Mouse (Mus musculus): ENCODE data around the gene Ankmy2. TPM values are rescaled to one million over a fixed set of nuclear protein-coding genes. Genes with fewer than 3 reads are reported as not detected.

Ankmy2 gene
- polyA plus RNA-seq (2012; rRNA removed), result 43.1 and 43.5 TPM in 2 replicates

DNA sequence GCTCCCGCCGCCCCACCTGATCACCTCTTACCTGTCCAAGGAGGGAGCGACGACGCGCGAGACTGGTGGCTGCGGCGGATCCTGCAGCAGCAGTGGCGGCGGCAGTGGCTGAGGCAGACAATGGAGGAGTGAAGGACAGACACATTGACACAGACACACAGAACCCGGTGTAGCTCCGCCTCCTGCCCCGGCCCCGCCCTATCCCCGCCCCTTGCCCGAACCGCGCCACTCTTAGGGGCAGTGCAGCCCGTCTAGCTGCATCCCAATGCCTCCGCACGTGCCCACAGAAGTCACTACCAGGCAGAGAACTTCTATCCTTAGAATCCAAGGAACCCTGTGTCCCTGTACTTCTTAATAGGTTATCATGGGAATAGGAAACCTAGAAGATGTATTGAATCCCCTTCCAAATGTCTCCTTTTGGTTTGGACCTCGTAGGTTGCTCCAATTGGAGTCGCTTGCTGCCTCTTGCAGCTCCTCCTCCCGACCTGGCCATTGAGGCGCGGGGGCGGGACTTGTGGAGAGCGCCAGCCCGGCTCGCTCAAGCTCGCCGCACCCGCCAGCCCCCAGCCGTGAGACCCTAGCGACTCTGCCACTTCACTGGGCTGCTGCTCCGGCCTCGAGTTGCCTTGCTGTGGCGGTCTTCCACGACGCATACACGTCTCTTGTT lies at the start of gene Ankmy2:
Ankmy2 (plus strand) TSS at position 478 of the 667 bp plus-strand sequence.
- Histone ChIP-seq H3K4me3 (ENCODE audit: insufficient read depth, low read length) (peak within 1 kb of the TSS; percentile 89), H3K27ac (ENCODE audit: insufficient read depth, low read length) (peak within 1 kb of the TSS; percentile 90), H3K4me1 (ENCODE audit: control insufficient read depth, insufficient read depth, low read length) (0 out of 2 replicates have a peak, but pooled peaks cover 1% of the 10 kb centered on the region)
- peak; percentile 86 for TF ChIP-seq POLR2A (IDR thresholded peaks at IDR 0.05; ENCODE audit: extremely low read depth, insufficient read depth, low read length)
- no peak for TF ChIP-seq CTCF (IDR thresholded peaks at IDR 0.05; ENCODE audit: extremely low read depth, insufficient read depth, low read length)

DNA sequence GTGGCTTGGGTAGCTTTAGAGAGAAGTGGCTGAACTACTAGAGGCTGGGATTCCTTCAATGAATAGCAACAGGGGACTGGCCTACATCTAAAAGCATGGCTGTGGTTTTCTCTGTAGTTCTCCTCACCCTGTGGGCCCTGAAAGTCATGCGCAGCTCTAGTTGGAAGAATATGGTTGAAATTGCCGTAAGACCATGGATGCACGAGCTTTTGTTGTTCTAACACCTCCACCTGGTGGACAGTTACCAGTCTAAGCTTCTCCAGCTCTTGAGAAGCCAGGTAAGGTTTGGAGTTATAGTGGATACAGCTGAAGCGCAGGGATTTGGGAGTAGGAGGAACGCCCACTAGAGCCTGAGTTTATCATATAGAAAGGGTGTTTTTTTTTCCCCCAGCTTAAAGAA lies 48.5 kb upstream of the Ankmy2 start:
- no peak overlapping the region for H3K27ac ChIP-seq (ENCODE audit: insufficient read depth, low read length)
- no peak overlapping the region for H3K4me3 ChIP-seq (ENCODE audit: insufficient read depth, low read length)
- H3K4me1 ChIP-seq (ENCODE audit: control insufficient read depth, insufficient read depth, low read length), result peaks cover 7% of the 10 kb centered on the region
- TF ChIP-seq CTCF (IDR thresholded peaks at IDR 0.05; ENCODE audit: extremely low read depth, insufficient read depth, low read length) (peak; percentile 22; the same call in 1 of the 2 replicates), POLR2A (IDR thresholded peaks at IDR 0.05; ENCODE audit: extremely low read depth, insufficient read depth, low read length) (no peak)

DNA sequence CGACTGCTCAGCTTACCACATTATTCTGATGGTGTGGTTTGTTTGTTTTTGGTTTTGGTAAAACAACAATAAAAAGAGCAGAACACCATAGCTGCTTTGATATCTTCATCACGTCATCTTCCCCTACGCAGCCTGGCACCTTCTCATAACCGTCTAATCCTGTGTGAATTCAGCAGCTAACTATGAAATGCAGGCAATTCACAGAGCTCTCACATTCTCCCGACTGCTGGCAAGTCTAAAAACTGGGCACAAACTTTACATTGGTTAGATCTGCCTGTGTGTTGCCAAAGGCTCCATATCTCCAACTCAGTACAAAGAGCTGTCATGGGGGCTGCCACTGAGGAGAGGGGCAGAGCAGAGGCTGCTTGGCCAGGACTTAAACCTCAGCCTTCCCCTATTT lies 46.5 kb upstream of the Ankmy2 start:
- Histone ChIP-seq H3K27ac (ENCODE audit: insufficient read depth, low read length) (no peak overlapping the region), H3K4me3 (ENCODE audit: insufficient read depth, low read length) (no peak overlapping the region), H3K4me1 (ENCODE audit: control insufficient read depth, insufficient read depth, low read length) (peaks cover 3% of the 10 kb centered on the region; the same call in 1 of the 2 replicates)
- no peak for TF ChIP-seq CTCF (IDR thresholded peaks at IDR 0.05; ENCODE audit: extremely low read depth, insufficient read depth, low read length)
- no peak for TF ChIP-seq POLR2A (IDR thresholded peaks at IDR 0.05; ENCODE audit: extremely low read depth, insufficient read depth, low read length)

DNA sequence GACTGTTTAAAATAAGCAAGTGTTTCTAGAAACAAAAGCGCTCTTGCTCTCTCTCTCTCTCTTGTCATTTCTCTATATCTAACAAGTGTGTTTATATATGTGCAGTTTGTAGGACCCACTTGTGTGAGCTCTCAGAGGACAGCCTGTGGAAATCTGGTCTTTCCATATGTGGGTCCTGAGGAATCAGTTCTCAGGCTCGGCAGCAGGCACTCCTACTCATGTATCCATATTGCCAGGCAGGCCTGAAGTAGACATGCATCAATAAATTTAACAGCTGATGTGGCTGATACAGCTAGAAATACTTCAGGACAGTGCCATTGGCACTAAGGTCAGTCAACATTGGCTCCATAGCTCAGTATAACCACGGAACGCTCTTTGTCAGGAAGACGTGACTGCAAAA lies 45.8 kb upstream of the Ankmy2 start:
- TF ChIP-seq POLR2A (IDR thresholded peaks at IDR 0.05; ENCODE audit: extremely low read depth, insufficient read depth, low read length), result no peak
- no peak for TF ChIP-seq CTCF (IDR thresholded peaks at IDR 0.05; ENCODE audit: extremely low read depth, insufficient read depth, low read length)
- Histone ChIP-seq H3K4me1 (ENCODE audit: control insufficient read depth, insufficient read depth, low read length) (peaks cover 3% of the 10 kb centered on the region; the same call in 1 of the 2 replicates), H3K4me3 (ENCODE audit: insufficient read depth, low read length) (no peak overlapping the region), H3K27ac (ENCODE audit: insufficient read depth, low read length) (no peak overlapping the region)

DNA sequence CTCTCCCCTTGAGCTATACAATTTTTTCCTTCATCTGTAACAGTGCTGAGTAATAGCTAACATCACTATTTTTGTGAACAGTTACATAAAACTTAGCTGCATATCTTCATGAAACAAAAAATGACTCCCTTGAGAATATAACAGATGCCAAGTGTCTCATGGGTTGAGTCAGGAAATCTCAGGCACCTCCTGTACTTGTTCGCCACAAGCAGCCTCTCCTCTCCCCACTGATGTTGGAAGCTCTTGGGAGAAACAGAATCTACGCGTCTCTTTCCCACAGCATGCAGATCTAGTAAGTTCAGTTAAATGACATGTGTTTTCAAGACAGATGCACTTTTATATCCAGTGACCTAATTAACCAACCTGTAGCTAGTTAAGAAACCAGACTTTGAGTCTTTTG lies 44.8 kb upstream of the Ankmy2 start:
- Histone ChIP-seq H3K4me3 (ENCODE audit: insufficient read depth, low read length) (no peak overlapping the region), H3K4me1 (ENCODE audit: control insufficient read depth, insufficient read depth, low read length) (peaks cover 3% of the 10 kb centered on the region; the same call in 1 of the 2 replicates), H3K27ac (ENCODE audit: insufficient read depth, low read length) (no peak overlapping the region)
- TF ChIP-seq POLR2A (IDR thresholded peaks at IDR 0.05; ENCODE audit: extremely low read depth, insufficient read depth, low read length) (no peak), CTCF (IDR thresholded peaks at IDR 0.05; ENCODE audit: extremely low read depth, insufficient read depth, low read length) (no peak)

DNA sequence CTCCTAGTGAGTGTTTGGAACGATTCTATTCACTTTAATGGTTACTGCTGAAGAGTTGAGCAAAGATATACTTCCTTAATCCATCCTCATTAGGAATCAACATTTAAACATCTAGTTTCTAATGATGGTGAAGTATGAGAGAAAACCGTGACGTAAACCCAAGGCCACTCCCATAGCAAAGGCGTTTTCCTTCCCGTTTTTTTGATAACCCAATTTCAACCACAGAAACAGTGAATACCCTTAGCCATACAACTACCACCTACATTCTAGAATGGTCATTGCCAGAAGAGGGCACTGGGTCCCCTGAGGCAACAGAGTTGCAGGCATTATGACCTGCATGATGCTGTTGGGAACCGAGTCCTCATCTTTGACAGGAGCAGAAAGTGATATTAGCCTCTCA lies 39.8 kb upstream of the Ankmy2 start:
- Histone ChIP-seq H3K4me3 (ENCODE audit: insufficient read depth, low read length) (no peak overlapping the region), H3K27ac (ENCODE audit: insufficient read depth, low read length) (no peak overlapping the region), H3K4me1 (ENCODE audit: control insufficient read depth, insufficient read depth, low read length) (no peaks in the 10 kb centered on the region)
- TF ChIP-seq POLR2A (IDR thresholded peaks at IDR 0.05; ENCODE audit: extremely low read depth, insufficient read depth, low read length) (no peak), CTCF (IDR thresholded peaks at IDR 0.05; ENCODE audit: extremely low read depth, insufficient read depth, low read length) (no peak)

DNA sequence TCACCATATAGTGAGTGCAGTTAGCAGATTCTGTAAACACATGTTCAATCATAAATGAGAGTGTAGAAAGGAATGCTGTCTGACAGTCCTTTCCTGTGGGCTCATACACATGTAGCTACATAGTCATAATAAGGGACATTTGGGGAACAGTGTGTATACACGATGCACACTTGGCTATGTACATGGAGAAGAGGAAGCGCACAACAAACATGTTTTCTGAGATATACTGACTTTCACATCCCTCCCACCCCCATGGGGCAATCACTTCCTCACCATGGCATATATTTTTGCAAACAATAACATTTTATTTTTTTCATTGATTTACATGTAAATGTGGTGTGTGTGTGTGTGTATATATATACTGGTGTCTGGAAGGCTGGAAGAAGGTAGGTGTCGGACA lies 37.7 kb upstream of the Ankmy2 start:
- Histone ChIP-seq H3K4me1 (ENCODE audit: control insufficient read depth, insufficient read depth, low read length) (no peaks in the 10 kb centered on the region), H3K27ac (ENCODE audit: insufficient read depth, low read length) (no peak overlapping the region), H3K4me3 (ENCODE audit: insufficient read depth, low read length) (no peak overlapping the region)
- TF ChIP-seq CTCF (IDR thresholded peaks at IDR 0.05; ENCODE audit: extremely low read depth, insufficient read depth, low read length) (no peak), POLR2A (IDR thresholded peaks at IDR 0.05; ENCODE audit: extremely low read depth, insufficient read depth, low read length) (no peak)

DNA sequence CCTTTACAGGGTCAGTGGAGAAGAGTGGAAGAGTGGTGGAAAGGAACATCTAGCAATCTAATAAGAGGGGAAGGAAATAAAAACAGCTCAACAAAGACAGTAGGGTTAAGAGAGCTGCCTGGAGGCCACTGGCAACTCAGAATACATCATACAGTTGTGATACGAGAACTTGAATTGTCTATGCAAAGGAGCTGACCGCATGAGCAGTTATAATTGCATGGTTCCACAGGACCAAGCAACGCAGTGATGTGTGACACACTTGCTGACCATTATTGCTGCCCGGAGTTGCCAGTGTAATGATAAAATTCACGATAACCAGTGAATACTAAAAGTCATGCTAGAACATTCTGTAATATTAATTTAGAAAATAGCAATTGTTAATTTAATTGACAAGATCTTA lies 30.9 kb upstream of the Ankmy2 start:
- H3K4me1 ChIP-seq (ENCODE audit: control insufficient read depth, insufficient read depth, low read length), result no peaks in the 10 kb centered on the region
- H3K27ac ChIP-seq (ENCODE audit: insufficient read depth, low read length), result no peak overlapping the region
- H3K4me3 ChIP-seq (ENCODE audit: insufficient read depth, low read length), result no peak overlapping the region
- TF ChIP-seq CTCF (IDR thresholded peaks at IDR 0.05; ENCODE audit: extremely low read depth, insufficient read depth, low read length), result no peak
- no peak for TF ChIP-seq POLR2A (IDR thresholded peaks at IDR 0.05; ENCODE audit: extremely low read depth, insufficient read depth, low read length)

DNA sequence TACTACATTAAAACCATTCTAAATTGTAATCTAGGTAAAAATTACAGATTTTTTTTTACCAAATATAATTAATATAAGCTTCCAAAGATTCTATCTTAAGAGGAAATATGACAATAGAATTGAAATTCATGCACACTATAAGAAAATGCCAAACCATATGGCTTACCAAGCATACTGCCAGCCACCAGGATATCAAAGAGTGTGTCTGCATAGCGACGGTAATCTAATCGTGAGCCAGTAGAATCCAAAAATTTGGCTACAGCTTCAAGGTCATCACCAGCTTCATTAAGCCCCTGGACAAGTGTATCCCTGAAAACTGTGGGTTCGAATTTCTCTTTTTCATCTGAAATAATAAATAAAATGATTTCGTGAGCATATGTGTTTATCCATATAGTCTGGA lies 27.1 kb upstream of the Ankmy2 start:
- Histone ChIP-seq H3K27ac (ENCODE audit: insufficient read depth, low read length) (no peak overlapping the region), H3K4me1 (ENCODE audit: control insufficient read depth, insufficient read depth, low read length) (no peaks in the 10 kb centered on the region), H3K4me3 (ENCODE audit: insufficient read depth, low read length) (no peak overlapping the region)
- TF ChIP-seq CTCF (IDR thresholded peaks at IDR 0.05; ENCODE audit: extremely low read depth, insufficient read depth, low read length), result no peak
- TF ChIP-seq POLR2A (IDR thresholded peaks at IDR 0.05; ENCODE audit: extremely low read depth, insufficient read depth, low read length), result no peak

DNA sequence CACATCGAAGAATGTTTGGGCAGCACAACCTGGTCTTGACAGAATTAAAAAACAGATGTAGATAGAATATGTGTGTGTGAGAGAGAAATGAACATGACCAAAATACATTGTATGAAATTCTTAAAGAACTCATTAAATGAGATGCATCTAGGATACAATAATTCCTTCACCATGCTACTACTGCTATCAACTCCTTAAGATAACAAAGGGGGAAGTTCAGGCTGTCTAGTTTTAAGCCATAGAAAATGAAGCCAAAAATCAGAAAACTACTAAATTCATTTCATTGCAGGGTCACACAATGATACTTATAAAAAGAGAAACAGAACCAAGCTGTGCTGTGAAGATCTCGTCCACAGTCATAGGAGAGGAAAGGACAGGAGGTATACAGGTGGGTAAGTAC lies 24.7 kb upstream of the Ankmy2 start:
- no peak for TF ChIP-seq CTCF (IDR thresholded peaks at IDR 0.05; ENCODE audit: extremely low read depth, insufficient read depth, low read length)
- TF ChIP-seq POLR2A (IDR thresholded peaks at IDR 0.05; ENCODE audit: extremely low read depth, insufficient read depth, low read length), result no peak
- H3K4me1 ChIP-seq (ENCODE audit: control insufficient read depth, insufficient read depth, low read length), result no peaks in the 10 kb centered on the region
- H3K4me3 ChIP-seq (ENCODE audit: insufficient read depth, low read length), result no peak overlapping the region
- no peak overlapping the region for H3K27ac ChIP-seq (ENCODE audit: insufficient read depth, low read length)
